Mouse (Mus musculus) heart, embryonic 15.5 days (tissue): ENCODE results near the gene Mtrex. TPM values are rescaled to one million over a fixed set of nuclear protein-coding genes. Genes with fewer than 3 reads are reported as not detected.

Source experiments
- ATAC-seq: fragments of 200-750 bp; cut with Nextera tagmentation; replicated peaks from 2 replicates; pipeline ENCODE4 v1.8.0; 2017; ENCODE audit warnings: low read depth, moderate TSS enrichment; ENCODE audit not compliant: insufficient number of reproducible peaks, insufficient read depth, low FRiP score
- H3K27ac ChIP-seq: fragments of 300-500 bp; sonication (generic); 2 replicates; pipeline ENCODE4 v1.5.1; 2015; ENCODE audit warnings: mild to moderate bottlenecking, inconsistent platforms
- H3K27me3 ChIP-seq: fragments of 300-500 bp; sonication (generic); 2 replicates; pipeline ENCODE4 v1.6.1; 2015; ENCODE audit warnings: inconsistent platforms
- H3K36me3 ChIP-seq: fragments of 300-500 bp; sonication (generic); 2 replicates; pipeline ENCODE4 v1.6.1; 2015; ENCODE audit warnings: mild to moderate bottlenecking, inconsistent platforms
- H3K4me1 ChIP-seq: fragments of 300-500 bp; sonication (generic); replicated peaks from 2 replicates; pipeline ENCODE4 v1.6.1; 2015; ENCODE audit warnings: inconsistent platforms
- H3K4me2 ChIP-seq: fragments of 300-500 bp; sonication (generic); 2 replicates; pipeline ENCODE4 v1.6.1; 2015; ENCODE audit warnings: inconsistent platforms, mild to moderate bottlenecking, moderate library complexity
- H3K4me3 ChIP-seq: fragments of 300-500 bp; sonication (generic); 2 replicates; pipeline ENCODE4 v1.5.1; 2015; ENCODE audit warnings: mild to moderate bottlenecking, inconsistent platforms
- H3K9ac ChIP-seq: fragments of 300-500 bp; sonication (generic); 2 replicates; pipeline ENCODE4 v1.6.1; 2015; ENCODE audit warnings: mild to moderate bottlenecking, inconsistent platforms
- H3K9me3 ChIP-seq: fragments of 300-500 bp; sonication (generic); replicated peaks from 2 replicates; pipeline ENCODE4 v1.6.1; 2016; ENCODE audit warnings: inconsistent platforms
- WGBS: fragments of 180-500 bp; shearing (Covaris S2); methylation state at CpG from one replicate; pipeline ENCODE4 v1.1.7; 2015; ENCODE audit warnings: mixed read lengths; 5-methylcytosine and 5-hydroxymethylcytosine counted together
- polyA plus RNA-seq: library from polyadenylated mRNA; unstranded; fragments of >200 nt; fragmentation: Nextera tagmentation; extraction: Ambion mirVana; gene quantifications from 2 replicates; pipeline ENCODE4 v1.2.1, GENCODE M21; 2015

The Mtrex gene
- polyA plus RNA-seq, 1 experiment from 2014 or later: 38.1 TPM

DNA sequence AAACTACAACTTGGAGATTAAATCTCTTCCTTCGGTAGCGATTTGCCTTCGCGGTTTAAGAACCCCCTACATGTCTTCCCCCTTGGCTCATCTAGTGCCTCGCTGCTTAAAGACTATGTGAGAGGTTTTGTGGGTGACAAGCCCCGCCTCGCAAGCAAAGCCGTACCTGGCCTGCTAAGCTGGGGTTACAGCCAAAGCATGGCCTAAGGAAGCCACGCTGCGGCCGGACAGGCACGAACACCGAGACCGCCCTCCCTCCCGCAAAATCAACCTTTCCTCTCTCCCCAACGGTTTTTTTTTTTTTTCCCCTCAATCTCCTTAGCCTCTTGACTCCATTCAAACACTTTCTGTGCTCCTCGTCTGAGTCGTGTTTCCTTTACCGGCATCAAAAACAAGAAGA is 402 bp downstream of the Mtrex start:
- Histone ChIP-seq H3K9ac (peak overlapping the region; percentile 80), H3K4me3 (peak overlapping the region; percentile 95), H3K27me3 (no peaks in the 10 kb centered on the region), H3K36me3 (peaks cover 7% of the 10 kb centered on the region; the same call in 1 of the 2 replicates), H3K4me2 (peak overlapping the region; percentile 82), H3K4me1 (peaks cover 21% of the 10 kb centered on the region), H3K27ac (peak overlapping the region; percentile 88), H3K9me3 (no peaks in the 10 kb centered on the region)
- under 1% methylated on average over 19 of the region's 19 CpGs for WGBS
- no peak for ATAC-seq

DNA sequence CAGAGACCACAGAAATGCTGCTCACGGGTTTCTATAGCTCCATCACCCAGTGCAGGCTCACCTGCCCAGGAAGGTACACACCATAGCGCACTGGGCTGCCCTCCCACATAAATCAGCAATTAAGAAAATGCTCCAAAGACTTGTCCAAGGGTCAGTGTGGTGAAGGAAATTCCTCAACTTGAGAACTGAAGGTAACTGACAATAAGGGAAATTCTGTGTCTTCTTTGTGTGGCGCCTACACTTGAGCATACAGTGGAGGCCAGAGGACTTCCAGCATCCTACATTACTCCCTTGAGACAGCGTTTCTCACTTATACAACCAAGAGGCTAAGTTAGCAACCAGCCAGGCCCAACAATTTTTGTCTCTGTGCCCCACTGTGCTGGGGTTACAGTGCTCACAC is 1.2 kb downstream of the Mtrex start:
- Histone ChIP-seq H3K9ac (peak overlapping the region; percentile 80), H3K4me1 (peaks cover 21% of the 10 kb centered on the region), H3K9me3 (no peaks in the 10 kb centered on the region), H3K4me3 (peak overlapping the region; percentile 95), H3K27ac (no peak overlapping the region), H3K36me3 (peaks cover 6% of the 10 kb centered on the region; the same call in 1 of the 2 replicates), H3K27me3 (no peaks in the 10 kb centered on the region), H3K4me2 (peak overlapping the region; percentile 82)
- WGBS: 58% methylated on average over 4 of the region's 4 CpGs
- ATAC-seq: no peak

DNA sequence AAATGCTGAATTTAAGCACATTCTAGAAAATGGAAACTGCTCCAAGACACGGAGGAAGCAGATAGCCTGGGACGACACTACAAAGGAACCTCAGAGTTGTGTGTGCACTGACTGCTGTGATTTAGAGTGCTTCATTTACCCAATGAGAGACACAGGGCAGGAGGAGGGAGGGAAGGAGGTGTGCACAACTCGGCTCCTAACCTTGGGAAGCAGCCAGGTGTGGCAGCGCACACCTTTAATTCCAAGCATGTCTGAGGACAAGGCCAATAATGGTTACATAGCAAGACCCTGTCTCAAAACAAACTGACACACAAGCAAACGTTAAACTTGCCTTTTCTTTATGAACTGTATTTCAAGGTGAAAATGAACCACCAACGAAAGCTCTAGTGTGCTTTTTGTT is 1.9 kb downstream of the Mtrex start:
- ATAC-seq: no peak
- H3K9me3 ChIP-seq: no peaks in the 10 kb centered on the region
- H3K4me2 ChIP-seq: no peak overlapping the region
- no peaks in the 10 kb centered on the region for H3K27me3 ChIP-seq
- H3K36me3 ChIP-seq: peaks cover under 1% of the 10 kb centered on the region
- H3K27ac ChIP-seq: no peak overlapping the region
- H3K4me1 ChIP-seq: peaks cover 21% of the 10 kb centered on the region
- H3K9ac ChIP-seq: no peak overlapping the region
- no peak overlapping the region for H3K4me3 ChIP-seq
- 66% methylated on average over 6 of the region's 6 CpGs for WGBS

DNA sequence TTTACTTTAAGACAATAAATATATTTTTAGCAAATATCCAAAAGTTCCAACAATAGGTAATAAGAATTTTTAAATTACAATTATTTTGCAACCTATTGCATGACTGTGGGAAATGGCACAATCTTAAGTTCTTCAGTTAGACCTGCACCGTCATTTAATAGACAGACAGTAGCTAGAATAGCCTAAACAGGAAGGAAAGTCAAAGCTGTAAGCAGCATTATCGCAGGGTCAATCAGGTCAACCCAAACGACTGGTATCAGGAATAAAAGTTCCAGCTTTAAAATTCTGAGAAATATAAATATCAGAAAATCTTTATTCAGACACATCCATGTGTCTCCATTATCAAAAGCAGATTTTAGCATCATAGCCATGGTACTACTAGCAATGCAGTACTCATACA is 6.3 kb downstream of the Mtrex start:
- H3K9ac ChIP-seq: no peak overlapping the region
- peaks cover 27% of the 10 kb centered on the region for H3K36me3 ChIP-seq
- WGBS: 79% methylated on average over 3 of the region's 3 CpGs
- H3K4me1 ChIP-seq: peaks cover 7% of the 10 kb centered on the region
- no peak for ATAC-seq
- no peaks in the 10 kb centered on the region for H3K9me3 ChIP-seq
- H3K27me3 ChIP-seq: no peaks in the 10 kb centered on the region
- no peak overlapping the region for H3K4me3 ChIP-seq
- no peak overlapping the region for H3K27ac ChIP-seq
- no peak overlapping the region for H3K4me2 ChIP-seq

DNA sequence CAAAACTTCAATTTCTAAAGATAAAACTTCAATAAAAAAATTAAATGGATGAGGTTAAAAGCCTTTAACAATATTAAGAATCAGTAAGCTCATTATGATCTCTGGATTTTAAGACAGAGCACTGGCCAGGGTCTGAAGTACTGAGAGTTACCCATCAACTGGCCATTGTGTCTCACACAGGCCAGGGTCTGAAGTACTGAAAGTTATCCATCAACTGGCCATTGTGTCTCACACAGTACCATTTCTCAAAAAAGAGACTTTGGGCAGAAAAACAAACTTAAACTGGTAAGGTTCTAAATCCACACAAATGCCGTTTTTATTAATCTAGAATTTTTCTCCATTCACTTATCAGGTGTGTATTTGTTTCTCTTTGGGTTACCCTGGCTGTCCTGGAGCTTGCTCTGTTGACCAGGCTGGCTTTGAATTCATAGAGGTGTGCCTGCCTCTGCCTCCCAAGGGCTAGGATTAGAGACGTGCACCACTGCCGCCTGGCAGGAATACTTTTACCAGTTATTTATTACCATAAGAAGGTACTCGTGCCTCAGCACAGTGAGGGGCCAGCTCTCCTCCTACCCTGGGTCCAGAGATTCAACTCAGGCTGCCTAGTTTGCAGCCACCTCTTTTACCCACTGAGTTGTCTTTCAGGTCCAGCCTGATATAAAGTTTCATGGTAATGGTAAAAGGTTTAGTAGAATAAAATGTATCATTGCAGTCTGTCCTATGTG is 7.9 kb downstream of the Mtrex start:
- peaks cover 31% of the 10 kb centered on the region for H3K36me3 ChIP-seq

DNA sequence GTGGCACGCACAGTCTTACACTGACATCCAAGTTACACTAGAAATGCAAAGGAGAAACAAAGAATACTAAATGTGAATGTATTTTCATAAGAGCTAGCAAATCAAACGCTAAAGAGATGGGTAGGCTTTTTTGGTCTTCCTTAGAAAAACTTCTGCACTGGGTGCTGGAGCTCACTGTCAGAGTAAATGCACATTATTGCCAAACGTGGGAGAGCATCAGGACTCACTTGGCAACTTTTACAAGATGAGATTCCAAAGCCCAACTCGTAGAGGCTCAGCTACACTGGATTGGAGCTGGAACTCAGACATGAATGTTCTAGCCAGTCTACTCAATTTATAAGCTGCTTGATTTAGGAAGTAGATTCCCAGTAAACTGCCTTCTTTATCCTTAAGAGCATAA is 16.8 kb downstream of the Mtrex start:
- H3K4me2 ChIP-seq: no peak overlapping the region
- H3K4me3 ChIP-seq: no peak overlapping the region
- peaks cover 42% of the 10 kb centered on the region for H3K36me3 ChIP-seq
- H3K27ac ChIP-seq: no peak overlapping the region
- H3K9me3 ChIP-seq: no peaks in the 10 kb centered on the region
- WGBS: 83% methylated on average over 4 of the region's 4 CpGs
- H3K9ac ChIP-seq: no peak overlapping the region
- ATAC-seq: no peak
- no peaks in the 10 kb centered on the region for H3K4me1 ChIP-seq
- H3K27me3 ChIP-seq: no peaks in the 10 kb centered on the region

More for the DNA sequence above, 7.9 kb downstream of the Mtrex start:
- H3K27ac ChIP-seq: no peak overlapping the region
- WGBS: 93% methylated on average over 4 of the region's 4 CpGs
- no peak overlapping the region for H3K4me3 ChIP-seq
- H3K4me1 ChIP-seq: no peaks in the 10 kb centered on the region
- no peaks in the 10 kb centered on the region for H3K27me3 ChIP-seq
- no peak overlapping the region for H3K9ac ChIP-seq
- H3K4me2 ChIP-seq: no peak overlapping the region
- H3K9me3 ChIP-seq: no peaks in the 10 kb centered on the region
- ATAC-seq: no peak

DNA sequence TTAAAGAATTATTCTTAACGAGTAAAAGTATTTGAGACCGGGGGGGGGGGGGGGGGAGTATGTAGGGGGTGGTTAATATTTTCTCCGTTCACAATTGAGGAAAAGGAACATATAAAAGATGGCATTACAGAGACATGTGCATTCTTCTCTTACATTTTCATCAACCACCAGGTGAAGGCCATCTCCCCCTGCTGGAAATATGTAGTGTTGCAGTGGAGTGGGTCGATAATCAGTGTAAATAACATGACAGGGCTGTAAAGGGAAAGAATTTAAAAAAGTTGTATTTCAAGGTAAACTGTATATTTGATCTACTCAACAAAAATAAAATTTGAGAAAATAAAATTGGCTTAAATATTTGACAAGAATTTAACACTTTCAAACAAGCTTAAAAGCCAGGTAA is 17.5 kb downstream of the Mtrex start:
- Histone ChIP-seq H3K27ac (no peak overlapping the region), H3K9me3 (no peaks in the 10 kb centered on the region), H3K9ac (no peak overlapping the region), H3K27me3 (no peaks in the 10 kb centered on the region), H3K4me2 (no peak overlapping the region), H3K36me3 (peaks cover 45% of the 10 kb centered on the region), H3K4me3 (no peak overlapping the region), H3K4me1 (no peaks in the 10 kb centered on the region)
- no peak for ATAC-seq
- 64% methylated on average over 4 of the region's 4 CpGs for whole genome bisulfite sequencing

DNA sequence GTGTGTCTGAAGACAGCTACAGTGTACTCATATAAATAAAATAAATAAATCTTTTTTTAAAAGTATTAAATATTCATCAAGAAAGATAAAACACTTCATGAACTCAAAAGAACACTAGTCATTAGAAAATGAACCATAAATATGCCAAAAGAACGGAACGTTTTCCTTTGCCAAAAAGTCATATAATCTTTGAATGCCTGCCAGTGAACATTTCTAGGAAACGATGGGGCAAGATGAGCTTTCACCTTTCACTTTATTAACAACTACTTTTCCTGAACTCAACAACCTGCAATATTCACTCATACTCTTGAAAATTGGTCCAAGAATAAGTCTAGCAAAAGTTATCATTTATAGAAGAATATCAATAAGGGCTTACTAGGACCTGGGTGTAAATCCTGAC is 25.0 kb downstream of the Mtrex start:
- no peak overlapping the region for H3K9ac ChIP-seq
- no peak overlapping the region for H3K4me3 ChIP-seq
- WGBS: 91% methylated on average over 3 of the region's 3 CpGs
- no peak overlapping the region for H3K4me2 ChIP-seq
- no peaks in the 10 kb centered on the region for H3K4me1 ChIP-seq
- no peak overlapping the region for H3K27ac ChIP-seq
- ATAC-seq: no peak
- H3K36me3 ChIP-seq: peaks cover 60% of the 10 kb centered on the region
- H3K9me3 ChIP-seq: no peaks in the 10 kb centered on the region
- no peaks in the 10 kb centered on the region for H3K27me3 ChIP-seq

DNA sequence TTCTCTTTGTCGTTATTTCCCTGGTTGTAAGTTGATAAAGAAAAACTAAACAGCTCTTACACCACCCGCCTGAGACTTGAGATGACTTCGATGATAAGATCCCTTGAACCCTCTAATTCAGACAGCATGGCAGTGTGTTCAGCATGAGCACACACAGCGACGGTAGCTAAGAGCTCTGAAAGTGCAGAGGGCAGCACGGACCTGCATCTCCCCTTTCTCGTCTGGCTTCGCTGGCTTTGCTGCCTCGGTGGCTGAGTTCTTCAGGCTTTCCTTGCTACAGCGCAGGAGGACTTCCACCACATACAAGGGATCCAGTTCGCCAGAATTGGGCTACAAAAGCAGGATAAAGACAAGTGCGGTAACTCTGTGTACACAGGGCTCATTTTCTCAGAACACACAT is 40.0 kb downstream of the Mtrex start:
- H3K27me3 ChIP-seq: no peaks in the 10 kb centered on the region
- no peak overlapping the region for H3K4me2 ChIP-seq
- H3K4me1 ChIP-seq: no peaks in the 10 kb centered on the region
- no peak overlapping the region for H3K27ac ChIP-seq
- no peak overlapping the region for H3K9ac ChIP-seq
- WGBS: 89% methylated on average over 12 of the region's 12 CpGs
- ATAC-seq: no peak
- no peaks in the 10 kb centered on the region for H3K9me3 ChIP-seq
- peaks cover 73% of the 10 kb centered on the region for H3K36me3 ChIP-seq
- no peak overlapping the region for H3K4me3 ChIP-seq

DNA sequence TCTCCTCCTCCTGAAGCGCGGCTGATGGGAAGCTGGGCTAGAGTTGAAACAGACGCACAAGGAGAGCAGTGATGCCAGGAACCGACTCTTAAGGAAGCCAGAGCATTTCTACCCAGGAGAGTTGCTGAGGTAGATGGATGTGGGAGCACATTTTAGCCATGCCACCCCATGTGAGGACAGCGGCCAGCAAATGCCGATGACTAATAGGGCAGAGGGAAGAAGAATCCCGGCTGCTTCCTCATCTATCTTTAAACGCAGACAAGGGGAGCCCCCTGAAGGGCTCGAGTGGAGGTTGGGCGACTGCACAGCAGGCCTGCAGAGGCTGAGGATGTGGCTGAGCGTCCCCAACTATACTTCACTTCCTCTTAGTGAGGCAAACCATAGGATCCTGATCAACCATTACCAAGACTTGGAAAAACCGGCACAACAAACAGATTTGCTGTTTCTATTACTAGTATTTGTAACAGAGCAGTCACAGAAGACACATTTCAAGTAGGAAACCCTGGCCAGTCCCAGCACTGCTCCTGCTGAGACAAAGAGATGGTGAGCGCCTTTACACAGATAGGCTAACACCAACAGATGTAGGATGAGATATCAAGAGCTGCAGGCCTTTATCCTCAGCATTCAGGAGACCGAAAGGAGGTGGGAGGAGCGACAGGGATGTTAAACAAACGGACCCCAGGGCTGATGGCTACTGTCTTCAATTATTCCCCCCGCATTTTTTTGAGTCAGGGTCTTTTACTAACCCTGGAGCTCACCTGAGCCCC is 55.5 kb downstream of the Mtrex start:
- 68% methylated on average over 17 of the region's 17 CpGs for WGBS
- peaks cover 78% of the 10 kb centered on the region for H3K36me3 ChIP-seq
- ATAC-seq: no peak

DNA sequence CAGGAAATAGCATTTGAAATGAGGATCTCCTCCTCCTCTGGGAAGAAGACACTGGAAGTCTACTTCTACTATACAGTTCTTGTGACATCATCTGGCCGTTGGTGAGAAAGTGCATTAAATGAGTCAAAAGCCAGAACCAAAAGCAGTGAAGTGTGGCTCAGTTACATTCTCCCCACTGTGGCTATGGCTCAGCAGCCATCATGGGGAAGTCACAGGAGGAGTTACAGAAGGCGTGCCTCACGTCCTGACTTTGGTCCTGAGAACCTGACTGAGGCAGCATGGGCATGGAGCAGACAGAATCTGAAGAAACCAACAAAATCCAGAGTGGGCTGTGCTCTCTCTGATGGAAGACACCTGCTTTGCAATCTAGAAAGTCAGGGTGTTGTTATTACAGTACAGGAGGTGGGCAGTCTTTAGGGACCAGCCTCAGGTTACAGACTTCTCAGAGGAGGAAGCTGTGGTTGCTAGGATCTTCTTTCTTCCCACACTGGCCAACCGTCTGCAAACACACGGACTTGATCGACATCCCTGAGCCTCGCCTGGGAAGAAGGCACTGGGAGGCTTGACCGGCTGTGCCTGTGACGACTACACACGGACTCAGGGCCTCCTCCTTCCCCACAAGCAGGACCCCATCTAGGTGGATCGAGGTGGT is 57.0 kb downstream of the Mtrex start:
- WGBS: 76% methylated on average over 11 of the region's 11 CpGs
- no peak for ATAC-seq
- Histone ChIP-seq H3K27me3 (no peaks in the 10 kb centered on the region), H3K4me3 (no peak overlapping the region), H3K27ac (no peak overlapping the region), H3K4me1 (no peaks in the 10 kb centered on the region), H3K36me3 (peaks cover 75% of the 10 kb centered on the region), H3K9me3 (no peaks in the 10 kb centered on the region), H3K4me2 (no peak overlapping the region), H3K9ac (no peak overlapping the region)

More for the DNA sequence above, 55.5 kb downstream of the Mtrex start:
- no peak overlapping the region for H3K9ac ChIP-seq
- H3K27ac ChIP-seq: no peak overlapping the region
- H3K4me3 ChIP-seq: no peak overlapping the region
- H3K4me1 ChIP-seq: no peaks in the 10 kb centered on the region
- no peaks in the 10 kb centered on the region for H3K9me3 ChIP-seq
- H3K27me3 ChIP-seq: no peaks in the 10 kb centered on the region
- H3K4me2 ChIP-seq: no peak overlapping the region
